Mouse (Mus musculus) erythroblast, embryonic 14.5 days (primary cell): Measurements from ENCODE around the gene Aqp8. TPM values are rescaled to one million over a fixed set of nuclear protein-coding genes. Genes with fewer than 3 reads are reported as not detected.

ENCODE experiments used
- H3K27me3 ChIP-seq: 2 replicates; pipeline ENCODE4 v1.6.1; 2012; ENCODE audit warnings: inconsistent platforms; ENCODE audit not compliant: control insufficient read depth
- H3K36me3 ChIP-seq: 2 replicates; pipeline ENCODE4 v1.6.1; 2012; ENCODE audit warnings: mild to moderate bottlenecking, inconsistent platforms; ENCODE audit not compliant: control insufficient read depth
- H3K4me1 ChIP-seq: 2 replicates; pipeline ENCODE4 v1.6.1; 2012; ENCODE audit warnings: inconsistent platforms; ENCODE audit not compliant: control insufficient read depth
- H3K4me3 ChIP-seq: replicated peaks from 2 replicates; pipeline ENCODE3; 2012; ENCODE audit warnings: moderate library complexity, mild to moderate bottlenecking, inconsistent platforms
- H3K9me3 ChIP-seq: 2 replicates; pipeline ENCODE4 v1.6.1; 2012; ENCODE audit warnings: low read length, inconsistent platforms, mixed read lengths; ENCODE audit not compliant: control insufficient read depth
- GATA1 ChIP-seq: IDR thresholded peaks from 2 replicates; pipeline ENCODE4 v1.6.1; 2012; ENCODE audit warnings: low read length, inconsistent platforms, mixed read lengths
- TAL1 ChIP-seq: IDR thresholded peaks from 3 replicates; pipeline ENCODE4 v1.6.1; 2012; ENCODE audit warnings: low read length, inconsistent platforms, mixed read lengths
- polyA plus RNA-seq: library from polyadenylated mRNA; stranded (reverse); fragments of >175 nt; gene quantifications from 2 replicates; pipeline ENCODE4 v1.2.3, GENCODE M21; 2012

The Aqp8 gene
- polyA plus RNA-seq, 1 experiment, result not detected

DNA sequence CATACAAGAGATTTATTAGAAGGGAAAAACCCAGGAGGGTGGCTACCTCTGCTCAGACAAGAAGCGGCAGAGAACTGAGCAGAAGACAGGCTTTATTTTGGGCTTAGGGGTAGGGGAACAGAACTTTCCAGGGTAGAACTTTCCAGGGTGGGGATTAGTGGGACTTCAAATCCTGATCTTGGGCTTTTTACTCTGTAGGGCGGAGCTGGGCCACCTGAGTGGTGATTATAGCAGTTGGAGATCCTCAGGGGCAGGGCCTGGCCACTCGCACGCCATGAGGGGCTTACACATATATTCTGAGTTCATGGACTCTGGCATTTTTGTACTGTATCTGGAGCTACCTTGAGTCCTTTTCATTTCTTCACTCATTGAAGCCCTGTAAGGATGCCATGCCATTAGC is 775 bp upstream of the Aqp8 start:
- Histone ChIP-seq H3K4me3 (peak overlapping the region; percentile 28), H3K4me1 (peaks cover 81% of the 10 kb centered on the region)
- no peak for TF ChIP-seq TAL1
- TF ChIP-seq GATA1, result no peak

DNA sequence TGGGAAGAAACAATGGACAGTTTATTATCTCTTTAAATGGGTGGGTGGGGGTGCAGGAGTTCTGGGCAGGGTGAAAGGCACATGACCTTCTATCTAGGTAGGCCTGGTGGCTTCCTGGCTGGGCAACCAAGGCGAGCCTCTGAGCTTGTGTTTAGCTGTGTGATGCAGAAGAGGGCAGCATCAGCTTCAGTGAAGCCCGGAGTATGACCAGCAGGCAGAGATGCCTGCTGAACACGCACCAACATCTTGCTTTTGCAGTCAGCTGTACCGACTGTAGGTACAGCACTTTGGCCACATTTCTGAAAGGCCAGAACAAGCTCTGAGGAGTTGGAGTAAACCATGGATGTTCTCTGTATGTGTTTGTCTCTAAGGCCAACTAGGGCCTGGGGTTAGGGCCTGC is 1.5 kb downstream of the Aqp8 start:
- Histone ChIP-seq H3K4me3 (no peak overlapping the region), H3K9me3 (no peaks in the 10 kb centered on the region), H3K27me3 (no peaks in the 10 kb centered on the region), H3K36me3 (peaks cover 12% of the 10 kb centered on the region), H3K4me1 (peaks cover 59% of the 10 kb centered on the region)
- TF ChIP-seq TAL1 (no peak), GATA1 (no peak)

More for the DNA sequence above, 775 bp upstream of the Aqp8 start:
- Histone ChIP-seq H3K27me3 (no peaks in the 10 kb centered on the region), H3K9me3 (no peaks in the 10 kb centered on the region), H3K36me3 (peaks cover 12% of the 10 kb centered on the region)

DNA sequence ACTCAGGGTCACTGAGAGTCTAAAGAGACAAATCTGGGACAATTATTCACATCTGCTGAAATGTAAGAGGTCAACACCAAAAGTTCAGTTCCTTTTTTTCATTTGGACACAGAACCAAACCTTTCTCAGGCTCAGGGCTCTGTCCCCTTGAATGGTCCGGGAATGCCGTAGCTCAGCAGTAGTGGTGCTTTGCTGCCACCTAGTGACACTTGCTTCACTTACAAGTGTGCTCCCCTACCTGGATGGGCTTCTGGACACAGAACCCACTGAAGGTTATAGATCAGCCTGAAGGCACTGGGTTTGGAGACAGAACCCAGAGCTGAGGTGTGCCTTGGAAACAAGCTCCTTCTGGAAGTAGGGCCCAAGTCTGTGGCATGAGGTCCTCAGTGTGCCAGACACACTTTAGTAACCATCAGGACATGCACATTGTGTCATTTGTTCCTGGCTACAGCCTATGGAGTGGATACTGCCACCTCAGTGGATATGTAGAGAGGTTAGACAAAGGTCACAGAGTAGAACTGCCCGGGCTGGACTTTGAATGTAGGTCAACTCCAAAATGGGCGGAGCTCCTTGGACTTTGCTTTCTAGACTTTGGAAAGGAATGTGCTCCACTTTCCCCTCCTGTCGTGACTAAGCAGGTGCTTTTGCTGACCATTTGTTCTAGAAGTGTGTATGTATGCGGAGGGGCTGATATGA is 3.7 kb downstream of the Aqp8 start:
- Histone ChIP-seq H3K9me3 (no peaks in the 10 kb centered on the region), H3K4me3 (no peak overlapping the region), H3K4me1 (peaks cover 38% of the 10 kb centered on the region), H3K27me3 (no peaks in the 10 kb centered on the region), H3K36me3 (peaks cover 12% of the 10 kb centered on the region)
- TF ChIP-seq GATA1 (no peak), TAL1 (no peak)

DNA sequence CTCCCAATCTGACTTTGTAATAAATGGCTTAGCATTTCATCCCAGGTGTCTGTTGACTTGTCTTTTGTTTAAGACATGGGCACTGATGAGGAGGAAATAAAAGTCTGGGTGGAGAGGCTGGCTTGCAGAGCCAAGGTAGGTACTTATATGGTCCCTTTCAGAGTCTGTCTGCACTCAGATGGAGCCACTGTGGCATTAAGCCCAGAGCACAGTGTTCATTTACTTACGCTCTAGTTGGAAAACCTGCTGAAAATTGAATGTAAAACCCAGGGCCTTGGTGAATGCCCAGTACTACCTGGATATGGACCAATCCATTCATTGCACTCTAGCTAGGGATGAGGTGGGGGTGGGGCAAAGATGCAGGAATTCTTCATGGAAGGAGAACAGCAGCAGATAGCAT is 5.9 kb downstream of the Aqp8 start:
- Histone ChIP-seq H3K4me1 (peaks cover 17% of the 10 kb centered on the region), H3K9me3 (no peaks in the 10 kb centered on the region), H3K36me3 (peaks cover 12% of the 10 kb centered on the region), H3K27me3 (no peaks in the 10 kb centered on the region), H3K4me3 (no peak overlapping the region)
- TF ChIP-seq GATA1 (no peak), TAL1 (no peak)

DNA sequence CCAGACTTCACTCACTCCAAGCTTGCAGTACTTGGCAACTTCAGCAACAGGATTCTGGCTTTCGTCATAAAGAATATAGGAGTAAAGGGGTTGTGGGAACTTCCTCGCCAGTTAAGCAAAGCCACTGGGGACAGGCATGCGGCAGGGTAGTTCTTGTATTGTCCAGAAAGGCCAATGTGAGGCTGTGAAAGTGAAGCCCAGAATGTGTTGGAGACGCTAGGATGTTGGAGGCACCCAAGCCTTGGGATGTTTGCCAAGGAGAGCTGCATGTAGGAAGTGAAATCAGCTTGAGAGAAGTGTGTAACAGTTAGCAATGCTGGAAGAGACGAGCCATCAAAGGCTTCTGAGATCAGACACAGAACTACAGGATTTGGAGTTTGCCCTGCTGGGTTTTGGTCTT is 25.6 kb downstream of the Aqp8 start:
- Histone ChIP-seq H3K4me1 (no peaks in the 10 kb centered on the region), H3K36me3 (no peaks in the 10 kb centered on the region)
- TF ChIP-seq TAL1 (no peak), GATA1 (no peak)

DNA sequence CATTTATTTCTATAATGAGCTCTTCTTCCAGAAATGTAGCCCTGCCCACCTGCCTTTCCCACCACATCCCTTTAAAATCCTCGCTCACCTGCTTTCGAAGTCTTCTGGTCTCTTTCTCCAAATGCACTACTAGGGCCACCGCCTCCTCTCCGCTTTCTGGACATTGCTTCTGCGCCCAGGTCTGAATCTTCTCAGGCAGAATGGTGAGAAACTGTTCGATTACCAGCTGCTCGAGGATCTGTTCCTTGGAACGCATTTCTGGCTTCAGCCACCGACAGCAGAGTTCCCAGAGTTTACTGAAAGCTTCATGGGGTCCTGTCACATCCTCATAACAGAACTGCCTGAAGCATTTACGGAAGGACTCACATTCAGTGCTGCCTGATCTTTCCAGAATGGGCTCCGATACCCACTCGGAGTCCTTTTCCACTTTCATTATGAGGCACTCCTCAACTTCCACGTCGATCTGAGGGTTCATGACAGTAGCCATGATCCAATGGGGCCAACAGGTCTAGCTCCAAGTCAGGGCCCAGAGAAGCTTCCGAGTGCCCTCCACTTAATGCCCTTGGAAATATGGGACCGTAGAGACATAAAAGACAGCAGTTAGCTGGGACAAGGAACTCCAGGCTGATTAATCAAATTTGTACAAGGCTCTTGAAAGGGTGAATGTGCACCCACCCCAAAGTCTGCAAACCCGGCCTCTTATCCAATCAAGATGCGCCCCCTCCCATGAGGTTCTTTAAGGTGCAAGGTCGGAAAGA is 37.6 kb downstream of the Aqp8 start:
- Histone ChIP-seq H3K4me3 (peak overlapping the region; percentile 15), H3K4me1 (peaks cover 3% of the 10 kb centered on the region; the same call in 1 of the 2 replicates)
- no peak for TF ChIP-seq TAL1

More for the DNA sequence above, 25.6 kb downstream of the Aqp8 start:
- Histone ChIP-seq H3K4me3 (no peak overlapping the region), H3K9me3 (no peaks in the 10 kb centered on the region), H3K27me3 (no peaks in the 10 kb centered on the region)

DNA sequence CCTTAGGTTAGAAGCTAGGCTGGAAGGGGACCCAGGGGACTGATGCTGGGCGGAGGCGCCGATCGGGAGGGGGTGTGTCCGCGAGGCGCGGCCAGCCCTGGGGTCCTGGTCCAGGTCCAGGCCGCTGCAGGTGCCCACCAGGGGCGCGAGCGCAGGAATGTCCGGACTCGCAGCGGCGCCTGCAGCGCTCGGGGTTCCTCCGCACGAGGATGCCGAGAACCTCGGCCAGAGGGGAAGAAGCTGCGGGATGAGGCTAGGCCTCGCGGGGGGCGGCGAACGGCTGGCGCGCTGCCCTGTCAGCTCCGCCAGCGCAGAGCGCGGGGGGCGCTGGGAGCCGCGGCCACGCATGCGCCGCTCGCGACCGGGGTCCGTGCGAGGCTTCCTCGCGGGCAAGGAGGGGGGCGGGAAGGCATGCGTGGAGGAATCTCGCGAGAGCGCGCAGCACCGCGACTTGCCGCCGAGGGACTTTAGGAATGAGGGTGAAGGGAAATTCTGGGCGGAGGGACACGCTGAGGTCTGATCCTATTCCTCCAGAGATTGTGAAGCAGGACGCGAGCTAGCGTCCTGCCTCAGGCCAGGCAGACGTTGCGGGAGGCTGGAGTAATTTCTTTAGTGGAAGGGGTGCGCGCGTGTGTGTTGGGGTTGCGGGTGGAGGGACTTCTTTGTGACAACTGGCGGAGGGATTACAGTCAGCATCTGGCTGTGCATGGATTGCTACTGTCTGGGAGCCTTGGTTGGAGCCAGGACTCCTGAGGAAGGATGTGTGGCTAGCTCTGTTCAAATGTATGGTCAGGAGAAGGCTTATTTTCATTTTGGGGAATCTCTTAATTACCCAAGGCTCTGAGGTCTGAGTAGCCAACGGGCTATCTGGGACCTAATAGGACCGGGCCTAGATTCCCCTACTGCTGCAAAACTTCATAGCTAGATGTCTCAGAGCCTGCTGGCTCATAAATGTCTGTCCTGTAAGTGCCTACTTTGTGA is 38.4 kb downstream of the Aqp8 start, which contains the start of gene Zkscan2:
Gene Zkscan2, minus strand, starts transcription at position 211 of the 981 bp plus-strand sequence.
- Histone ChIP-seq H3K4me1 (peaks cover 3% of the 10 kb centered on the region; the same call in 1 of the 2 replicates), H3K36me3 (no peaks in the 10 kb centered on the region), H3K4me3 (peak within 1 kb of the TSS; percentile 15), H3K27me3 (peaks cover 20% of the 10 kb centered on the region), H3K9me3 (no peaks in the 10 kb centered on the region)
- TF ChIP-seq GATA1, result no peak
- TF ChIP-seq TAL1, result no peak

More for the DNA sequence above, 37.6 kb downstream of the Aqp8 start:
- Histone ChIP-seq H3K9me3 (no peaks in the 10 kb centered on the region), H3K27me3 (peaks cover 20% of the 10 kb centered on the region), H3K36me3 (no peaks in the 10 kb centered on the region)

DNA sequence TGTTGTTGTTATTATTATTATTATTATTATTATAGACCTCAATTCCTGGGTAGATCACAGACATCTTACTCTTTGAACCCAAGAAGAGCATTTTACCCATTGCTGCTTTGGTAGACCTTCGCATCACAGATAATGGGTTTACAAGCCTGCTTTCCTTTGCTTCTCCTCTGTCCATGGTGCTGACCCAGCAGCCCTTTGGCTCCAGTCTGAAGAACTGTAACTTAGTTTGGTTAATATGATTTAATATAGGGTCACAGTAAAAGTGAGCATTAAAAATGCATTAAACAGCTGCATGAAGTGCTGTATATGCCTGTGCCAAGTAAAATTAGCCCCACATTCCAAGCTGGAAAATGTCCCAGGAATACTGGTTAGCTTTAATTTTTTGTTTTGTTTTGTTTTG is 41.3 kb downstream of the Aqp8 start:
- peaks cover 3% of the 10 kb centered on the region; the same call in 1 of the 2 replicates for H3K4me1 ChIP-seq
- no peaks in the 10 kb centered on the region for H3K36me3 ChIP-seq
- 0 out of 2 replicates have a peak, but pooled peaks cover 4% of the 10 kb centered on the region for H3K9me3 ChIP-seq
- H3K27me3 ChIP-seq, result peaks cover 20% of the 10 kb centered on the region
- no peak overlapping the region for H3K4me3 ChIP-seq
- TF ChIP-seq GATA1, result no peak
- TF ChIP-seq TAL1, result no peak

DNA sequence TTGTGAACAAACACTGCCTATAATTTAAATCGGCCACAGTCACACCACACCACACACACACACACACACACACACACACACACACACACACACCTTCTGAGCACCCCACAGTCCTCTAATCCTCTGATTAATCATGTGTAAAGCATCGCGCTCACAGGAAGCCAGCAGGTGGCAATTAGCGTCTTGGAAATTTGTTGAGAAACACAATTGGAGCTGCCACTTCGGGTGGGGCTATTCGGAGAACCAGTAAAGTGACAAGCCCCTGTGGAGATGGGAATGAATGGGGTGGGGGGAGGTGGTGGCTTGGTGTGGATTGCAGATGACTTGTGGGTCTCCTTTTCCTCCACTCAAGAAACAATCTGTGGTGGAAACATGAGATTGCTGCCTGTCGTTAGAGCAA is 45.9 kb downstream of the Aqp8 start:
- Histone ChIP-seq H3K27me3 (no peaks in the 10 kb centered on the region), H3K9me3 (0 out of 2 replicates have a peak, but pooled peaks cover 4% of the 10 kb centered on the region), H3K36me3 (no peaks in the 10 kb centered on the region), H3K4me3 (no peak overlapping the region), H3K4me1 (no peaks in the 10 kb centered on the region)
- TF ChIP-seq GATA1, result no peak
- no peak for TF ChIP-seq TAL1

Other genes starting within 250 kb of the Aqp8 start
- not detected in 2 replicates for gene Slc5a11, start 247.5 kb upstream of the Aqp8 start, polyA plus RNA-seq
- gene Lcmt1, start 92.5 kb upstream of the Aqp8 start, polyA plus RNA-seq, result 0.30 and 0.61 TPM in 2 replicates
- 3.8 and 4.6 TPM in 2 replicates for gene Arhgap17, start 92.4 kb upstream of the Aqp8 start, polyA plus RNA-seq
- not detected in 2 replicates for gene Zkscan2, start 38.2 kb downstream of the Aqp8 start, polyA plus RNA-seq